Mouse (Mus musculus) ES-E14 (cell line): ENCODE results near the gene Itga9.

ENCODE experiments used
- CHD2 ChIP-seq: IDR thresholded peaks from 2 replicates; pipeline ENCODE4 v1.6.1; 2014; ENCODE audit warnings: mild to moderate bottlenecking, low read depth, low read length, inconsistent platforms
- HCFC1 ChIP-seq: IDR thresholded peaks from 2 replicates; pipeline ENCODE4 v1.6.1; 2012; ENCODE audit warnings: low read length, inconsistent platforms, borderline replicate concordance; ENCODE audit not compliant: insufficient read depth
- MAFK ChIP-seq: IDR thresholded peaks from 2 replicates; pipeline ENCODE4 v1.6.1; 2014; ENCODE audit warnings: mild to moderate bottlenecking, low read depth, low read length, inconsistent platforms; ENCODE audit not compliant: insufficient read depth
- ZC3H11A ChIP-seq: IDR thresholded peaks from 2 replicates; pipeline ENCODE4 v1.6.1; 2012; ENCODE audit warnings: low read depth, mild to moderate bottlenecking, inconsistent platforms, low read length, borderline replicate concordance
- ZNF384 ChIP-seq: IDR thresholded peaks from 2 replicates; pipeline ENCODE4 v1.6.1; 2012; ENCODE audit warnings: low read depth, low read length, inconsistent platforms

- TF ChIP-seq ZNF384, result no peak
- no peak for TF ChIP-seq CHD2
- TF ChIP-seq HCFC1, result no peak
- no peak for TF ChIP-seq ZC3H11A
- TF ChIP-seq MAFK, result no peak
Measured at GRCm38 (mm10) chr9:118939410-118939809, 332.9 kb downstream of the Itga9 start.
